Mouse (Mus musculus) erythroblast, embryonic 14.5 days (primary cell): Measurements from ENCODE around the gene Pdzd3. TPM values are rescaled to one million over a fixed set of nuclear protein-coding genes. Genes with fewer than 3 reads are reported as not detected.
"Not testable (repeated sequence)": the region's sequence is repeated elsewhere in the genome, so short reads cannot be mapped to it uniquely, and the experiment has no call there.

ENCODE experiments used
- H3K27me3 ChIP-seq: 2 replicates; pipeline ENCODE4 v1.6.1; 2012; ENCODE audit warnings: inconsistent platforms; ENCODE audit not compliant: control insufficient read depth
- H3K36me3 ChIP-seq: 2 replicates; pipeline ENCODE4 v1.6.1; 2012; ENCODE audit warnings: mild to moderate bottlenecking, inconsistent platforms; ENCODE audit not compliant: control insufficient read depth
- H3K4me1 ChIP-seq: 2 replicates; pipeline ENCODE4 v1.6.1; 2012; ENCODE audit warnings: inconsistent platforms; ENCODE audit not compliant: control insufficient read depth
- H3K4me3 ChIP-seq: replicated peaks from 2 replicates; pipeline ENCODE3; 2012; ENCODE audit warnings: moderate library complexity, mild to moderate bottlenecking, inconsistent platforms
- H3K9me3 ChIP-seq: 2 replicates; pipeline ENCODE4 v1.6.1; 2012; ENCODE audit warnings: low read length, inconsistent platforms, mixed read lengths; ENCODE audit not compliant: control insufficient read depth
- GATA1 ChIP-seq: IDR thresholded peaks from 2 replicates; pipeline ENCODE4 v1.6.1; 2012; ENCODE audit warnings: low read length, inconsistent platforms, mixed read lengths
- TAL1 ChIP-seq: IDR thresholded peaks from 3 replicates; pipeline ENCODE4 v1.6.1; 2012; ENCODE audit warnings: low read length, inconsistent platforms, mixed read lengths
- polyA plus RNA-seq: library from polyadenylated mRNA; stranded (reverse); fragments of >175 nt; gene quantifications from 2 replicates; pipeline ENCODE4 v1.2.3, GENCODE M21; 2012

The Pdzd3 gene
- polyA plus RNA-seq, result not detected in 2 replicates

DNA sequence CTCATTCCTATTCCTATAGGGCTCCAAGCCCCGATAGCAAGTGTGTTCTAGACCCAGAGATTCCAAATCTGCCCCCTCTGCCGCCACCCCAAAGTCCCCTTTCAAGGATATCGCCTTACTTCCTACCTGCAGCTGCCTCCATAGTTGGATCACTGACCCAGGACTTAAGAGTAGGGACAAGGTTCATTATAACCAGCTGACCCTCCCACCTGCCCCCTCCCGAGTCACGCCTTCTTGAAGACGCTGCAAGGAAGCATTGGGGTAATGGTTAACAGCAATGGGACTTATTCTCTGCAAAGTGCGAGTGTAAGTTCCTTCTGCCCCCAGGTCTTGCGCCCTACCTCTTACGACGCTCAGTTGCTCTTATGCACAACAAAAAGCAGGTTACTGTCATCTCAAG lies at the start of gene Pdzd3:
Pdzd3 (minus strand) TSS at position 158 of the 400 bp plus-strand sequence.
- Histone ChIP-seq H3K4me1 (peaks cover 21% of the 10 kb centered on the region), H3K4me3 (no peak within 1 kb of the TSS), H3K9me3 (no peaks in the 10 kb centered on the region), H3K27me3 (peaks cover 12% of the 10 kb centered on the region), H3K36me3 (no peaks in the 10 kb centered on the region)
- TF ChIP-seq TAL1 (no peak), GATA1 (no peak)

DNA sequence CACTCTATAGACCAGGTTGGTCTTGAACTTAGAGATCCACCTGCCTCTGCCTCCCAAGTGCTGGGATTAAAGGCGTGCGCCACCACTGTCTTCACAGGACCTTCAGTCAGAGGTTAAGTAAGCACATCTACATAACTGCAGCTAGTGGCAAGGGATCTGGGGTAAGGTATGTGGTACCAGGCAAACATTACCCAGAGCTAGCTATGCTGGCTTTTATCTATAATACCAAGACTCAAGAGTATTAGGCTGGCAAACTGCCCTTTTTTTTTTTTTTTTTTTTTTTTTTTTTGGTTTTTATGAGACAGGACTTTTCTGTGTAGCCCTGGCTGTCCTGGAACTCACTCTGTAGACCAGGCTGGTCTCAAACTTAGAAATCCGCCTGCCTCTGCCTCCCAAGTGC lies 48.7 kb upstream of the Pdzd3 start:
- Histone ChIP-seq H3K4me1 (peaks cover 25% of the 10 kb centered on the region), H3K36me3 (peaks cover 92% of the 10 kb centered on the region)
- not testable (repeated sequence) for H3K4me3 ChIP-seq, H3K27me3 ChIP-seq, H3K9me3 ChIP-seq

DNA sequence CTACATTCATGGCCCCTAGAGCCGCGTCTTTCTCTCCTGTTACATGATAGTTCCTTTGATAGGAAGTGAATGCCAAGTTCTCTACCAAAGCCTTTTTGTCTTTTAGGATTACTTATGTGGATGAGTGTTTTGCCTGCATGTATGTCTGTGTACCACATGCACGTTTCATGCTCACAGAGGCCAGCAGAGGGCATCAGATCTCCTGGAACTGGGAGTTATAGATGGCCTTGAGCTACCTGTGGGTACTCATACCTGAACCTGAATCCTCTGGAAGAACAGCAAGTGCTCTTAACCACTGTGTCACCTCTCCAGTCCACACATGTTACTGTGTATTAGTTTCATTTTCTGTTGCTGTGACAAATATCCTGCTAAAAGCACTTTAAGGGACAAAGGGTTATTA lies 41.2 kb upstream of the Pdzd3 start:
- Histone ChIP-seq H3K4me3 (no peak overlapping the region), H3K4me1 (peaks cover 51% of the 10 kb centered on the region), H3K36me3 (peaks cover 85% of the 10 kb centered on the region), H3K27me3 (no peaks in the 10 kb centered on the region; the same call in 1 of the 2 replicates), H3K9me3 (peaks cover 12% of the 10 kb centered on the region)
- no peak for TF ChIP-seq TAL1
- TF ChIP-seq GATA1, result no peak

DNA sequence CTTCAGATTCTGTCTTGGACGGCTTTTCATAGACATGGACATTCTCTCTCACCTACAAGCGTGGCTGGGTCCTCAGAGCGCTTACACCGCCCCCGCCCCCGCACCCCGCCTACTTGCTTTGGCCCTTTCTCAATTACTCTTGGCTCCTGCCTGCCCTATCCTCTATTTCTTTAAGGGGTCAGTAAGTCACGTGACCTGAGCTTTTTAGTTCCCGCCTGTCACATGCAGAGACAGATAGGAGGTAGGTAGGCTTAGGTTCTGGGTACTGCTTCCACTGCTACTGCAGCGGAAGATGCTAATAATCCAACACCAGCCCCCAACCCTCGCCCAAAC lies 37.7 kb upstream of the Pdzd3 start:
- Histone ChIP-seq H3K9me3 (peaks cover 12% of the 10 kb centered on the region), H3K4me3 (peak overlapping the region; percentile 100), H3K4me1 (peaks cover 83% of the 10 kb centered on the region), H3K36me3 (peaks cover 81% of the 10 kb centered on the region), H3K27me3 (peaks cover 2% of the 10 kb centered on the region; the same call in 1 of the 2 replicates)
- no peak for TF ChIP-seq TAL1
- no peak for TF ChIP-seq GATA1

DNA sequence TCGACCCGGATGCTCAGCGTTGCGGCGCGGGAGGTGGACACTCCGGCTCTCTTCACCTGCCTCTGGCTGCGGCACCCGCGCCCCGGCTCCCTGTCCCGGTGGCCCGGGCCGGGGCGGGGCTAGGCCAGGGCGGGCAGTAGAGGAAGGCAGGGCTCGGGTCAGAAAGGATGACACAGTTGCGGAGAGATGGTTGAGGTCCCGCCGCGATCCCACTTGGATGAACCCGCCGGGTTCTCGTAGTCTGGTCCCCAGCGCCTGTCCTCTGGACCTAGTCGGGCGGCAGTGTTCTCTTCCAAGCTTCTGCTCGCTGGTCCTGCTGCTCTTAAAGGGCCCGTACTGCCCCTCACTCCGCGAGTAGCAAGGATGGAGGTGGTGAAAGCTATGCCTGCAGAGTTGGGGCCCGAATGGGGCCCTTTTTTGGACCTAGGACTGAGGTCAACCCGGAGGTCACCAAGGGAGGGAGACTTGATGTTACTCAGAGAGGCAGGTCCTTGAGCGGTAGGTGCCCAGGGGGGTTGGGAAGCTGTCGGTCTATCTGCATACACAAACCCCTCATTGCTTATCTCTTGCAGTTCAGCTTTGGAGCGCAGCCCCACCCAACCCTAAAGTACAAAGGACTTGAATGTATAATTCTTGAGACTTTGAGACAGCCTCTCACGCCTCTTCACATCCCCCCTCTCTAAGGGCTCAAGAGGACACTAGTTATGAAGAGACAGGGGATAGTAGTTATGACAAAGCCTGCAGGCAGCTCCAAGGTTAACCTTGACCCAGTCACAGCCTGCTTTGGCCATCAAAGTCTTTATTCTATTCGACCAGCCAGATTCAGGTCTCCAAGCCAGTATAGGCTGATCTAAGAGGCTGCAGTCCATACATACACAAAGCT lies 37.0 kb upstream of the Pdzd3 start, which contains the start of gene Abcg4:
Abcg4 (minus strand) TSS at position 540 of the 883 bp plus-strand sequence.
- Histone ChIP-seq H3K36me3 (peaks cover 81% of the 10 kb centered on the region), H3K9me3 (peaks cover 12% of the 10 kb centered on the region), H3K4me1 (peaks cover 88% of the 10 kb centered on the region), H3K27me3 (peaks cover 2% of the 10 kb centered on the region; the same call in 1 of the 2 replicates), H3K4me3 (peak within 1 kb of the TSS; percentile 100)
- TF ChIP-seq TAL1 (peak; percentile 67), GATA1 (peak; percentile 79)

DNA sequence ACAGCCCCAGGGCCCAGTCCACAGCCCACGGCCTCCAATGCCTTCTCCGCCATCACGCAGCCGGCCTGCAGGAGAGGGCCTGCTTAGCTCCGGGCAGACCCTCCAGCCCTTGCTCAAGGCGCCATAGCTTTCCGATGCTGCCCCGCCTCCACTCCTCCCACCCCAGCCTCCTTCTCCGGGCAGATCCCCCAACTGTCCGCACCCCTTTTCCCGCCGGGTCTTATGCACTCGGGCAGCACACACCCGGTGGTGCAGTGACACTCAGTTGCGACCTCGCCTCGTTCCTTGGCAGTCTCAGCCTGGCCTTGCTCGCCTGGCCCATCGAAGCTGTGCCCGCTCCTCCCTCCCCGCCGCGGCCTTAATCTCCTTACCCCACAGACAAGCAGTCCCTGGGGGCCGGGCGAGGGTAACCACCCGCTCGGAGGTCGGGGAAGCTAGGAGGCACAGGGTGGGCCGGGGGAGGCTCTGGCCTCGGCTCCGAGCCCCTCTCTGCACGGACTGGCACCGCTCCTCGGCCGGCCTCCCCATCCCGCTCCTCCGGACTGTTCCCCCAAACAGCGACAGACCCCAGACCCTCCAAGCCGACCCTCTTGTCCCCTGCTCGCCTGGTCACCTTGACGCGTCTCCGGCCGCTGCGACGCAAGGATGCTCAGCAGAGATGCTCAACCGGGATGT lies 36.3 kb upstream of the Pdzd3 start:
- Histone ChIP-seq H3K27me3 (peaks cover 2% of the 10 kb centered on the region; the same call in 1 of the 2 replicates), H3K9me3 (peaks cover 9% of the 10 kb centered on the region), H3K36me3 (peaks cover 81% of the 10 kb centered on the region), H3K4me1 (peaks cover 83% of the 10 kb centered on the region), H3K4me3 (peak overlapping the region; percentile 100)
- TF ChIP-seq GATA1 (no peak), TAL1 (no peak)

DNA sequence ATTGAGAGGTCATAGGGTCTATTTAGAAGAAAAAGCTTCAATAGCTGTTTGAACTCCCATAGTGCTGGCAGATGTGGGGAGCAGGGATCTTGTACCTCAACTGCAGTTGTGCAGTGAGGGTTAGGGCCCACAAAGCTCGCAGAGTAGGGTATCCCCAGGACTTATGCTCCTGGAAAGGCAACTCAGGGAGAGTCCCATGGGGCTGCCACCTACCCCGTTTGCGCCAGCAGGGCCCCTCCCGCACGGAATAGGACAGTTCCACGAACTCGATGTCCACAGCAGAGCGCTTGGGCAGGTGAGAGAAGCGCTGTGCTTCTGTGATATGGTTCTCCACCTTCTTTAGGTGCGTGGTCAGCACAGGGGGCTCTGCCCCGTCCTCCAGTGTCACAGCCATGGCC lies 35.7 kb upstream of the Pdzd3 start:
- H3K4me1 ChIP-seq, result peaks cover 84% of the 10 kb centered on the region
- H3K36me3 ChIP-seq, result peaks cover 81% of the 10 kb centered on the region
- peaks cover 2% of the 10 kb centered on the region; the same call in 1 of the 2 replicates for H3K27me3 ChIP-seq

DNA sequence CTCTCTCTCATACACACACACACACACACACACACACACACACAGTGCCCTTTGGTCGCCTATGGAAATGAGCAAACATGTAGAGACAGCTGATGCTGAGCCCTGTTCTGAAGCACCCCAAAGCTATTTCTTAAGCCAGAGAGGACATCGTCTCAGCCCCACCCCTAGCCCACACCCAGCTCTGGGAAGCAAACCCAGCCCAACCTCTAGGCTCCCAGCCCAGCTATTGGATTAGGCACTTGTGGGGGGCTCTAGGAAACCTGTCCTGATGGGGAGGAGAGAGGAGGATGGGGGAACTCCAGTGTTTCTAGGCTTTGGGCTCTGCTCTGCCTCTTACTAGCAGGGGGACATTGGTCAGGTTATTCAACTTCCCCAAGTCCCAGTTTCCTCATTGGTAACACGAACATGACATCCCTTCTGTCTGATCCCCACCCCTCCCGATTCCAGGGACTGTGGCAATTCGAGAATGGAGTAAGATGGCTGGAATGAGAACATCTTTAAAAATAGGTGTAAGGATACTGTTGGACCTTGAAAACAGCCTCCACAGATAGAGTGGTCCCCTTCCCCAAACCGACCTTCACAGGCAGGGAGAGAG lies 35.1 kb upstream of the Pdzd3 start:
- TF ChIP-seq TAL1, result no peak
- no peak for TF ChIP-seq GATA1
- H3K4me3 ChIP-seq, result peak overlapping the region; percentile 100

More for the DNA sequence above, 35.7 kb upstream of the Pdzd3 start:
- Histone ChIP-seq H3K4me3 (peak overlapping the region; percentile 100), H3K9me3 (peaks cover 9% of the 10 kb centered on the region)
- no peak for TF ChIP-seq TAL1
- no peak for TF ChIP-seq GATA1

DNA sequence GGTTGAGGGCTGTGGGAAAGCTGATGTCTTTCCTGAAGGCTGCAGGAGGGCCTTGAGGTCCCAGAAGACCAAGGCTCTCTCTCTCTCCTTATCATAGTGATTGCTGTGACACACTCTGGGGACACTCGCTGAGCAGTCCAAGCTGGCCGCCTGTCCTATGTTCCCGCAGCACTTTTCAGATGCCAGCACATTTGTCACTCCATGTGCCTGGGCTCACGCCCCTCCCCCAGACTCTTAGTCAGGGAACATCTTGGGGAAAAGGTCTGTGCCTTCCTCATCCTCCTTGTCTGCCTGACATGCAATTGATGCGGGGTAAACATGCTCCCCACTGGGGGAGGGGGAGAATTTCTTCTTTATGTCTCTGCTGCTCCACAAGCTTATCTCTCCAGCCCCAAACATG lies 31.9 kb upstream of the Pdzd3 start:
- Histone ChIP-seq H3K9me3 (no peaks in the 10 kb centered on the region), H3K36me3 (peaks cover 89% of the 10 kb centered on the region), H3K4me1 (peaks cover 74% of the 10 kb centered on the region), H3K4me3 (no peak overlapping the region), H3K27me3 (peaks cover 2% of the 10 kb centered on the region; the same call in 1 of the 2 replicates)
- TF ChIP-seq TAL1 (no peak), GATA1 (no peak)

More for the DNA sequence above, 35.1 kb upstream of the Pdzd3 start:
- H3K36me3 ChIP-seq, result peaks cover 81% of the 10 kb centered on the region
- peaks cover 9% of the 10 kb centered on the region for H3K9me3 ChIP-seq
- H3K27me3 ChIP-seq, result peaks cover 2% of the 10 kb centered on the region; the same call in 1 of the 2 replicates
- H3K4me1 ChIP-seq, result peaks cover 84% of the 10 kb centered on the region
